Mouse (Mus musculus): ENCODE data around the gene Rps19bp1. TPM values are rescaled to one million over a fixed set of nuclear protein-coding genes. Genes with fewer than 3 reads are reported as not detected.

The Rps19bp1 gene
- polyA plus RNA-seq, 1 experiment from 2014 or later, result 45.9 TPM

DNA sequence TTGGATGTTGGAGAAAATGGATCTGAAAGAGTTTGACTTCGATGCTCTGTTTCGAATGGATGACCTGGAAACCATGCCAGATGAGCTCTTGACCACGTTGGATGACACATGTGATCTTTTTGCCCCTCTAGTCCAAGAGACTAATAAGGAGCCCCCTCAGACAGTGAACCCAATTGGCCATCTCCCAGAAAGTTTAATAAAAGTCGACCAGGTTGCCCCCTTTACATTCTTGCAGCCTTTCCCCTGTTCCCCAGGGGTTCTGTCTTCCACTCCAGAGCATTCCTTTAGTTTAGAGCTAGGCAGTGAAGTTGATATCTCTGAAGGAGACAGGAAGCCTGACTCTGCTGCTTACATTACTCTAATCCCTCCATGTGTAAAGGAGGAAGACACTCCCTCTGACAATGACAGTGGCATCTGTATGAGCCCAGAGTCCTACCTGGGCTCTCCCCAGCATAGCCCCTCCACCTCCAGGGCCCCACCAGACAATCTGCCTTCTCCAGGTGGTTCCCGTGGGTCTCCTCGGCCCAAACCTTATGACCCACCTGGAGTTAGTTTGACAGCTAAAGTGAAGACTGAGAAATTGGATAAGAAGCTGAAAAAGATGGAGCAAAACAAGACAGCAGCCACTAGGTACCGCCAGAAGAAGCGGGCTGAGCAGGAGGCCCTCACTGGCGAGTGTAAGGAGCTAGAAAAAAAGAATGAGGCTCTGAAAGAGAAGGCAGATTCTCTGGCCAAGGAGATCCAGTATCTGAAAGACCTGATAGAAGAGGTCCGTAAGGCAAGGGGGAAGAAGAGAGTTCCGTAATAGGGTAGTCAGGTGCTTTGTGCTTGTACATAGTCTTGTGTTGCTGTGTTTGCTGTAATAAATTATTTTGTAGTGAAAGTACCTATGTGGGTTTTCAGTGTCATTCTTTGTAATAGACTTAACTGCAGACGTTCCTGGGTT is 7.2 kb downstream of the Rps19bp1 start:
- Histone ChIP-seq H3K27me3 (ENCODE audit: control insufficient read depth, insufficient read depth, low read length) (no peaks in the 10 kb centered on the region), H3K27ac (replicated peaks in 1 of 2; ENCODE audit: control insufficient read depth in 1 of 2, insufficient read depth in 1 of 2, low read depth in 2 of 2, low read length in 2 of 2) (peak overlapping the region; percentile 81 to 99), H3K9ac (ENCODE audit: low read length) (peak overlapping the region; percentile 100), H3K4me1 (ENCODE audit: control insufficient read depth in 2 of 2, insufficient read depth in 2 of 2, low read length in 2 of 2) (peaks cover 12 to 32% of the 10 kb centered on the region in 2 experiments), H3K4me3 (ENCODE audit: control insufficient read depth in 1 of 2, insufficient read depth in 1 of 2, low read depth in 1 of 2, low read length in 2 of 2) (peak overlapping the region; percentile 97 to 100), H3K36me3 (ENCODE audit: control insufficient read depth, insufficient read depth, low read length) (peaks cover 61% of the 10 kb centered on the region), H3K9me3 (ENCODE audit: control insufficient read depth, low read length) (no peaks in the 10 kb centered on the region), H3K4me2 (ENCODE audit: low read length) (peak overlapping the region; percentile 95)
- no peak for ATAC-seq (ENCODE audit: insufficient number of reproducible peaks, insufficient read depth, low FRiP score, low read depth)
- 61% methylated on average over 12 of the region's 12 CpGs for WGBS

GRCm38 (mm10) chr15:80256242-80256641 is 7.9 kb downstream of the Rps19bp1 start:
- ATAC-seq (ENCODE audit: insufficient number of reproducible peaks, insufficient read depth, low FRiP score, low read depth), result no peak
- Histone ChIP-seq H3K27ac (replicated peaks in 1 of 2; ENCODE audit: control insufficient read depth in 1 of 2, insufficient read depth in 1 of 2, low read depth in 2 of 2, low read length in 2 of 2) (peak overlapping the region; percentile 81 to 99), H3K4me3 (ENCODE audit: control insufficient read depth in 1 of 2, insufficient read depth in 1 of 2, low read depth in 1 of 2, low read length in 2 of 2) (peak overlapping the region; percentile 97 to 100), H3K9me3 (ENCODE audit: control insufficient read depth, low read length) (no peaks in the 10 kb centered on the region), H3K9ac (ENCODE audit: low read length) (peak overlapping the region; percentile 100), H3K27me3 (ENCODE audit: control insufficient read depth, insufficient read depth, low read length) (no peaks in the 10 kb centered on the region), H3K4me2 (ENCODE audit: low read length) (peak overlapping the region; percentile 95), H3K4me1 (ENCODE audit: control insufficient read depth in 2 of 2, insufficient read depth in 2 of 2, low read length in 2 of 2) (peaks cover 13 to 38% of the 10 kb centered on the region in 2 experiments), H3K36me3 (ENCODE audit: control insufficient read depth, insufficient read depth, low read length) (peaks cover 68% of the 10 kb centered on the region)
- 5% methylated on average over 16 of the region's 16 CpGs for WGBS

DNA sequence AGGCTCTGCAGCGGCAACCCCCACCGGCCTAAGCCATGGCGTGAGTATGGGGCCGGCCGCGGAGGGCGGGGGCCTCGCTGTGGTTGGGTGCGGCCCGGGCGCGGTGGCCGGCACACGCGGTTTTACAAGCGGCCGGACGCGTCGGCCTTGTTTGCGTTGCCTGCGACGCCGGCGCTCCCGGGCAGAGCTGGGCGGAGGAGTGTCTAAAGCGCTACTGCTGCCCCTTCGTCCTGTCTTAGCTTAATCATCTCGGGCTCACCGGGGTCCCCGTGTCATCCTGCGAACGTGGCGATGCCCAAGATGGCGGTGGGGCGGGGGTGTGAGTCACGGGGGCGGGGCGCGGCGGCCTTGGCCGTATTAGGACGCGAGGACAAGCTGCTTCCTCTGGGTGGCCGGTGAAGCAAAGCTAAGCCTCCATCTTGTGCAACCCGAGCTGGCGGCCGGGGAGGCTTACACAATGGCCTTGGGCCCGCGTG is 8.4 kb downstream of the Rps19bp1 start:
- H3K27me3 ChIP-seq (ENCODE audit: control insufficient read depth, insufficient read depth, low read length), result no peaks in the 10 kb centered on the region
- H3K27ac ChIP-seq (replicated peaks in 1 of 2; ENCODE audit: control insufficient read depth in 1 of 2, insufficient read depth in 1 of 2, low read depth in 2 of 2, low read length in 2 of 2), result peak overlapping the region; percentile 99 to 100
- peak overlapping the region; percentile 97 to 100 for H3K4me3 ChIP-seq (ENCODE audit: control insufficient read depth in 1 of 2, insufficient read depth in 1 of 2, low read depth in 1 of 2, low read length in 2 of 2)
- no peaks in the 10 kb centered on the region for H3K9me3 ChIP-seq (ENCODE audit: control insufficient read depth, low read length)
- H3K4me2 ChIP-seq (ENCODE audit: low read length), result peak overlapping the region; percentile 95
- ATAC-seq (ENCODE audit: insufficient number of reproducible peaks, insufficient read depth, low FRiP score, low read depth), result peak; percentile 55
- under 1% methylated on average over 46 of the region's 51 CpGs for WGBS
- H3K9ac ChIP-seq (ENCODE audit: low read length), result peak overlapping the region; percentile 100
- peaks cover 18 to 44% of the 10 kb centered on the region in 2 experiments for H3K4me1 ChIP-seq (ENCODE audit: control insufficient read depth in 2 of 2, insufficient read depth in 2 of 2, low read length in 2 of 2)
- peaks cover 73% of the 10 kb centered on the region for H3K36me3 ChIP-seq (ENCODE audit: control insufficient read depth, insufficient read depth, low read length)

DNA sequence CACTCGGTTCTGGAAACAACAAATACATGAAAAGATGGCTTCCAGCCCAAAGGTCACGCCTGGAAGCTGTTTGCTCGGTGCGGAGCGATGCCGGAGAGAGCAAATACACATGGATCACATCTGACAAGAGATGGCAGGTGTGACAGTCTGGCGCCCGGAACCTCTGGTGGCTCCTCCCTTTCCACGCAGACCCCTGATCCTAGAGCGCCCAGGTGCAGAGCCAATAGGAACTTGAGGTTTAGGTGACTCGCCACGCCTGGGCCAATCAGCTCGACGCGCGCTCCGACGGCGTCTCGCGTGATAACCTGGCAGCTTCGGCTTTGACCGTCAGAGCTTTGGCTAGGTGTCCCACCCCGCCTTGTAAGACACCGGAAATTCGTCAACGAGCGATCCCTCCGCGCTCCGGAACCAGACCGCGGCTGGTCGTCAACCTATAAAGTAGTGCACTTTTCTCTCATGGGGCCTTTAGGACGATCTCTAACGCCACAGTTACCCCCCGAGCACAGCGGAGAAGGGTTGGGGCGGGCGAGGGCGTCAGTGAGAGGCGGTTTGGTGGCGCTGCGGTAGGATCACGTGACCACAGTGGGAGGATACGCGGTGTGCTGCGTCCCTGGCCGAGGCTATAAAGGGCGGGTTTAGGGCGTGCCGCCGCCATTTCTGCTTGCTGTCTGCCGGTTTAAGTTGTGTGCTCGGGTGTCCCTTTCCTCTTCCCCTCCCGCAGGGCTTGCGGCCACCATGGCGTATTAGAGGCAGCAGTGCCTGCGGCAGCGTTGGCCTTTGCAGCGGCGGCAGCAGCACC is 9.1 kb downstream of the Rps19bp1 start, which contains the start of gene Atf4:
Gene Atf4, plus strand, starts transcription at position 338 of the 799 bp plus-strand sequence.
- Histone ChIP-seq H3K9me3 (ENCODE audit: control insufficient read depth, low read length) (no peaks in the 10 kb centered on the region), H3K4me1 (ENCODE audit: control insufficient read depth in 2 of 2, insufficient read depth in 2 of 2, low read length in 2 of 2) (peaks cover 24 to 50% of the 10 kb centered on the region in 2 experiments)

DNA sequence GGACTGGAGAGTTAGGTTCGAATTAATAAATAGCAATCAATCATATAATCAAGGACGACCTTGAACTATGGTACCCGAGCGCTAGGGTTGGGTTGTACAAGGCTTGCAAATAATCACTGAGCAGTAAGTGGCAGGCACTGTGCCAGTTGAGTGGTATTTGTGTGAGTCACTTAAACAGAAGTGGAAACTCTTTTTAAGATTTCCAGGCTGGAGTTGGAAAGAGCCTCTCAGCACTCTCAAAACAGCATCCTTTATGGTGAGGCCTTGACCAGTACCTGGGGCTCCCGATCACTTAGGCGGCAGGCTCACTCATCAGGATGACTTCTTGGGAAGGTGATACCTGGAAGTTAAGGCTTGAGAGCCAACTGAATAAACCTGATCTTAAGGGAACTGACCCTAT is 9.9 kb downstream of the Rps19bp1 start:
- 27% methylated on average over 6 of the region's 6 CpGs for WGBS
- ATAC-seq (ENCODE audit: insufficient number of reproducible peaks, insufficient read depth, low FRiP score, low read depth), result no peak
- no peaks in the 10 kb centered on the region for H3K27me3 ChIP-seq (ENCODE audit: control insufficient read depth, insufficient read depth, low read length)
- H3K4me1 ChIP-seq (ENCODE audit: control insufficient read depth in 2 of 2, insufficient read depth in 2 of 2, low read length in 2 of 2), result peaks cover 28 to 54% of the 10 kb centered on the region in 2 experiments
- H3K4me3 ChIP-seq (ENCODE audit: control insufficient read depth in 1 of 2, insufficient read depth in 1 of 2, low read depth in 1 of 2, low read length in 2 of 2), result peak overlapping the region; percentile 97 to 100
- peak overlapping the region; percentile 95 for H3K4me2 ChIP-seq (ENCODE audit: low read length)
- peaks cover 74% of the 10 kb centered on the region for H3K36me3 ChIP-seq (ENCODE audit: control insufficient read depth, insufficient read depth, low read length)
- no peaks in the 10 kb centered on the region for H3K9me3 ChIP-seq (ENCODE audit: control insufficient read depth, low read length)
- H3K9ac ChIP-seq (ENCODE audit: low read length), result peak overlapping the region; percentile 100
- peak overlapping the region; percentile 95 to 99 for H3K27ac ChIP-seq (replicated peaks in 1 of 2; ENCODE audit: control insufficient read depth in 1 of 2, insufficient read depth in 1 of 2, low read depth in 2 of 2, low read length in 2 of 2)

More for the DNA sequence above, 9.1 kb downstream of the Rps19bp1 start, which contains the start of gene Atf4:
- peak within 1 kb of the TSS; percentile 100 for H3K9ac ChIP-seq (ENCODE audit: low read length)
- no peaks in the 10 kb centered on the region for H3K27me3 ChIP-seq (ENCODE audit: control insufficient read depth, insufficient read depth, low read length)
- H3K27ac ChIP-seq (replicated peaks in 1 of 2; ENCODE audit: control insufficient read depth in 1 of 2, insufficient read depth in 1 of 2, low read depth in 2 of 2, low read length in 2 of 2), result peak within 1 kb of the TSS; percentile 99 to 100
- peak; percentile 92 for ATAC-seq (ENCODE audit: insufficient number of reproducible peaks, insufficient read depth, low FRiP score, low read depth)
- H3K4me3 ChIP-seq (ENCODE audit: control insufficient read depth in 1 of 2, insufficient read depth in 1 of 2, low read depth in 1 of 2, low read length in 2 of 2), result peak within 1 kb of the TSS; percentile 97 to 100
- peak within 1 kb of the TSS; percentile 95 for H3K4me2 ChIP-seq (ENCODE audit: low read length)
- under 1% methylated on average over 62 of the region's 62 CpGs for WGBS
- peaks cover 74% of the 10 kb centered on the region for H3K36me3 ChIP-seq (ENCODE audit: control insufficient read depth, insufficient read depth, low read length)

DNA sequence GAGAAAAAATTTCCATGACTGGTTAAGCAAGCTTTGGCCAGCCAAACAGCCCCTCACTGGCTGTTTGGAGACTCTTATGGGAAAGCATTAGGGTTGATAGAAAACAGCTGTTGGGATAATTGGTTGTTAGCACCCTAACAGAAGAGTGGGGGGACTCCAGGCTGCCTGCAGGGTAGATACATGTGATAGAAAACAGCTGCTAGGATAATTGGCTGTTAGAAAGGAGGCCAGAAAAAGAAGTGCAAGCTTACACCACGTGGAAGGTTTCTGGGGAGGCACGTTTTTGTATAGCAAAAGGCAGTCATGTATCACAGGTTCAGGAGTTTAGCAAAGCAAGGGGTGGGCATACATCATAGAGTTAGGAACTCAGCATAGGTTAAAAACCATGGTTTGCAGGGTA is 10.6 kb downstream of the Rps19bp1 start:
- Histone ChIP-seq H3K4me1 (ENCODE audit: control insufficient read depth in 2 of 2, insufficient read depth in 2 of 2, low read length in 2 of 2) (peaks cover 28 to 51% of the 10 kb centered on the region in 2 experiments), H3K27me3 (ENCODE audit: control insufficient read depth, insufficient read depth, low read length) (no peaks in the 10 kb centered on the region), H3K9ac (ENCODE audit: low read length) (0 out of 2 replicates have a peak overlapping the region, but pooled peaks have one; percentile 5), H3K36me3 (ENCODE audit: control insufficient read depth, insufficient read depth, low read length) (peaks cover 75% of the 10 kb centered on the region), H3K27ac (replicated peaks in 1 of 2; ENCODE audit: control insufficient read depth in 1 of 2, insufficient read depth in 1 of 2, low read depth in 2 of 2, low read length in 2 of 2) (peak overlapping the region; percentile 95 to 99; a peak in 3 of 4 replicates), H3K4me2 (ENCODE audit: low read length) (no peak overlapping the region), H3K9me3 (ENCODE audit: control insufficient read depth, low read length) (no peaks in the 10 kb centered on the region), H3K4me3 (ENCODE audit: control insufficient read depth in 1 of 2, insufficient read depth in 1 of 2, low read depth in 1 of 2, low read length in 2 of 2) (no peak overlapping the region)
- 41% methylated on average over 2 of the region's 2 CpGs for WGBS
- no peak for ATAC-seq (ENCODE audit: insufficient number of reproducible peaks, insufficient read depth, low FRiP score, low read depth)

DNA sequence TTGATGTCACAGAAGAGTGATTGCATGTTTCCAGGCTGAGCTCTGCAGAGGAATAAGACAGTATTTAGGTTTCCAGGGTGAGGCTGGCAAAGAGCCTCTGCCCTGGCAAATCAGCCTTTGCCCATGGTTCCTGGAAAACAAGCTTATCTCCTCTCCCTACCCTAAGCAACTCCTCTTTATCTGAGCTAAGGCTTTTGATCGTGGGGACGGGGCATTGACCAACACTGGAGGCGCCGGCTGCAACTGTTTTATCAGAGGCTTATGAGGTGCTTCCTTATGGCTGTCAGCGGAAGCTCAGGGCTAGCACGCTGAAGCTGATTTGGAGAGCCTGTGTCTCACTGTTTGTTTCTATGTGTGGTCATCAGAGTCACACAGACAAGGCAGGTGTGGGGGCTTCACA is 13.5 kb downstream of the Rps19bp1 start:
- H3K27ac ChIP-seq (replicated peaks in 1 of 2; ENCODE audit: control insufficient read depth in 1 of 2, insufficient read depth in 1 of 2, low read depth in 2 of 2, low read length in 2 of 2), result peak overlapping the region; percentile 81 to 87
- H3K4me2 ChIP-seq (ENCODE audit: low read length), result peak overlapping the region; percentile 11; the same call in 1 of the 2 replicates
- H3K36me3 ChIP-seq (ENCODE audit: control insufficient read depth, insufficient read depth, low read length), result peaks cover 78% of the 10 kb centered on the region
- H3K9ac ChIP-seq (ENCODE audit: low read length), result peak overlapping the region; percentile 25; the same call in 1 of the 2 replicates
- no peaks in the 10 kb centered on the region for H3K27me3 ChIP-seq (ENCODE audit: control insufficient read depth, insufficient read depth, low read length)
- H3K4me1 ChIP-seq (ENCODE audit: control insufficient read depth in 2 of 2, insufficient read depth in 2 of 2, low read length in 2 of 2), result peaks cover 20 to 35% of the 10 kb centered on the region in 2 experiments
- WGBS, result 14% methylated on average over 6 of the region's 6 CpGs
- no peak for ATAC-seq (ENCODE audit: insufficient number of reproducible peaks, insufficient read depth, low FRiP score, low read depth)
- H3K4me3 ChIP-seq (ENCODE audit: control insufficient read depth in 1 of 2, insufficient read depth in 1 of 2, low read depth in 1 of 2, low read length in 2 of 2), result no peak overlapping the region
- H3K9me3 ChIP-seq (ENCODE audit: control insufficient read depth, low read length), result no peaks in the 10 kb centered on the region

Data from heart, embryonic 14.5 days (tissue).